Mouse (Mus musculus) cerebellum, postnatal 25 days (tissue): ENCODE measurements at regions not wholly inside any gene's neighbourhood (a gene's known extent, or its start where the extent isn't known, plus 50 kb on each side); places are given as distances from the start of the nearest gene placed in this dataset.
A peak's percentile ranks its signal among the peaks of the same experiment; 100 is the strongest.
"Not testable (repeated sequence)": the region's sequence is repeated elsewhere in the genome, so short reads cannot be mapped to it uniquely, and the experiment has no call there.

Source experiments
- DNase-seq, 2 experiments: peaks; one replicate each; pipeline ENCODE4 v3.0.0; 2021; ENCODE audit warnings: mixed read lengths in 2 of 2

GRCm38 (mm10) chr3:17452984-17453383, 495.2 kb upstream of the Cypt12 start:
- no peak for DNase-seq

GRCm38 (mm10) chr3:17460545-17460944, 487.7 kb upstream of the Cypt12 start:
- no peak for DNase-seq

GRCm38 (mm10) chr3:17461365-17461764, 486.8 kb upstream of the Cypt12 start:
- DNase-seq: no peak

GRCm38 (mm10) chr3:17473812-17474211, 474.4 kb upstream of the Cypt12 start:
- no peak for DNase-seq

GRCm38 (mm10) chr3:17489240-17490142, 458.7 kb upstream of the Cypt12 start:
- DNase-seq: peak; percentile 15 to 35

GRCm38 (mm10) chr3:17490632-17491031, 457.6 kb upstream of the Cypt12 start:
- no peak for DNase-seq

GRCm38 (mm10) chr3:17498291-17498690, 449.9 kb upstream of the Cypt12 start:
- no peak for DNase-seq

GRCm38 (mm10) chr3:17501556-17501955, 446.7 kb upstream of the Cypt12 start:
- peak; percentile 10 to 61 for DNase-seq

- peak; percentile 32 to 59 for DNase-seq
These were observed 406.9 kb upstream of the Cypt12 start for GRCm38 (mm10) chr3:17541346-17541745.

- DNase-seq: no peak
These were observed 400.6 kb upstream of the Cypt12 start for GRCm38 (mm10) chr3:17547559-17548059.

- no peak for DNase-seq
These were observed 365.7 kb upstream of the Cypt12 start for GRCm38 (mm10) chr3:17582487-17582886.

GRCm38 (mm10) chr3:17589956-17590546, 358.2 kb upstream of the Cypt12 start:
- no peak for DNase-seq

GRCm38 (mm10) chr3:17592463-17592862, 355.7 kb upstream of the Cypt12 start:
- DNase-seq: no peak

GRCm38 (mm10) chr3:17596365-17596764, 351.8 kb upstream of the Cypt12 start:
- no peak for DNase-seq

GRCm38 (mm10) chr3:17613486-17613885, 334.7 kb upstream of the Cypt12 start:
- peak in 1 of 2 experiments; percentile 29 for DNase-seq

GRCm38 (mm10) chr3:17616439-17617070, 331.7 kb upstream of the Cypt12 start:
- DNase-seq: peak; percentile 78 to 88

- no peak for DNase-seq
These were observed 328.7 kb upstream of the Cypt12 start for GRCm38 (mm10) chr3:17619489-17619888.

- DNase-seq: no peak
These were observed 328.3 kb upstream of the Cypt12 start for GRCm38 (mm10) chr3:17619890-17620289.

GRCm38 (mm10) chr3:17620398-17620797, 327.8 kb upstream of the Cypt12 start:
- no peak for DNase-seq

GRCm38 (mm10) chr3:17632484-17632883, 315.7 kb upstream of the Cypt12 start:
- DNase-seq: no peak

GRCm38 (mm10) chr3:17636276-17636675, 311.9 kb upstream of the Cypt12 start:
- DNase-seq: no peak

GRCm38 (mm10) chr3:17659988-17660387, 288.2 kb upstream of the Cypt12 start:
- not testable (repeated sequence) for DNase-seq

GRCm38 (mm10) chr3:17661987-17662386, 286.2 kb upstream of the Cypt12 start:
- DNase-seq: no peak
